Mouse (Mus musculus): ENCODE measurements around the gene Plin3. TPM values are rescaled to one million over a fixed set of nuclear protein-coding genes. Genes with fewer than 3 reads are reported as not detected.

The Plin3 gene
- polyA plus RNA-seq, 1 experiment from 2014 or later: 65.2 TPM

DNA sequence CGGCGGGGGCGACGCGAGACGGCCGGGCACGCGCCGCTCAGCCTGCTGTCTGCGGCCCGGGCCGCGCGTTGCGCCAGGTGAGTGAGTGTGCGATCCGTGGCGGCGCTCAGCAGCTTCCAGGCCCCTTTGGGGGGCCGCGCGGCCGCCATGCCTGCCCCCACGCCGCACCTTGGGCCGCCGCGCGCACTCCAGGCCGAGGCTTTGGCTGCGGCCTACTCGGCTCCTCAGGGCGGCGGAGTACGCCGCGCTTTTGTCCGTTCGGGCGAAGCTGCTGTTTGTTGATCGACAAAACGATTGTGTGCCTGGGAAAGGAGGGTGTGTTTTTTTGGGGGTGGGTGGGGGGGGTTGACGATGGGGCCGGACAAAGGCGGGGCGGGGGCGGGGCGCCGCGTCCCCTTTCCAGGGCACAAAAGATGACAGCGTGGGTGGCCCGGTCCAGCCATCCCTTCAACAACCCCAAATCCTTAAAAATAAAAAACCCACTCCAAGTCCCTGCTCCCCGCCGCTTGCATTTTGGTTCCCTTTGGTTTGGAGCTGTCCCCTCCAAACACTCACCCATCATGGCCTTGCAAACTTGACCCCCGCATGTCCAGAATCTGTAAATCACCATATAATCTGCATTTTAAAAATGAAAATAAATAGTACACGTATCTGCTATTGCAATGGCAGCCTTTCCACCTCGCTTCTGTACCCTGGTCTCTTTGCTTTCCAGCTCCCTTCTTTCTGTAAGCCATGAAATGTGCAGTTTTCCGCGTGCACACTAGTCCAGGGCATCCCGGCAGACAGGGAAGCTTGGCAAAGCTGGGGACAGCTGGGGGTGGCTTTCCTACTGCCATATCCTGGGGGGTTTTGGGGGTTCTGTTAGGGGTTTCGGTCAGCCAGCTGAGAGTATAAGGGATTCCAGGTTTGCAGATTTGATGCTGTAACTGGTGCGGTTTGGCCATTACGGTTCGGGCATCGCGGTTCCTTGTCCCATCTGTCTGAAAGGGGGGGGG is 33.8 kb upstream of the Plin3 start:
- H3K27ac ChIP-seq (ENCODE audit: low read depth, low read length): peak overlapping the region; percentile 85
- H3K4me2 ChIP-seq (replicated peaks; ENCODE audit: low read depth, low read length): peak overlapping the region; percentile 94
- H3K36me3 ChIP-seq (ENCODE audit: control insufficient read depth, insufficient read depth, low read length): peaks cover 18% of the 10 kb centered on the region
- 2% methylated on average over 62 of the region's 67 CpGs for WGBS
- ATAC-seq (ENCODE audit: low FRiP score, low TSS enrichment): peak; percentile 48; the same call in 1 of the 2 replicates
- peak overlapping the region; percentile 95 for H3K9ac ChIP-seq (ENCODE audit: low read depth, low read length)
- H3K27me3 ChIP-seq (ENCODE audit: control insufficient read depth, insufficient read depth, low read length): no peaks in the 10 kb centered on the region
- H3K4me1 ChIP-seq (ENCODE audit: control insufficient read depth, insufficient read depth, low read length): peaks cover 15% of the 10 kb centered on the region
- H3K4me3 ChIP-seq (ENCODE audit: low read length): peak overlapping the region; percentile 89
- no peaks in the 10 kb centered on the region for H3K9me3 ChIP-seq (ENCODE audit: control insufficient read depth, low read length)

GRCm38 (mm10) chr17:56325450-56326152 is 32.9 kb upstream of the Plin3 start, which contains the start of gene Kdm4b:
Kdm4b (plus strand) TSS chr17:56326062.
- Histone ChIP-seq H3K9ac (ENCODE audit: low read depth, low read length) (peak within 1 kb of the TSS; percentile 95), H3K4me3 (ENCODE audit: low read length) (peak within 1 kb of the TSS; percentile 89), H3K9me3 (ENCODE audit: control insufficient read depth, low read length) (no peaks in the 10 kb centered on the region), H3K27ac (ENCODE audit: low read depth, low read length) (peak within 1 kb of the TSS; percentile 85), H3K36me3 (ENCODE audit: control insufficient read depth, insufficient read depth, low read length) (peaks cover 24% of the 10 kb centered on the region), H3K4me2 (replicated peaks; ENCODE audit: low read depth, low read length) (peak within 1 kb of the TSS; percentile 94), H3K27me3 (ENCODE audit: control insufficient read depth, insufficient read depth, low read length) (no peaks in the 10 kb centered on the region), H3K4me1 (ENCODE audit: control insufficient read depth, insufficient read depth, low read length) (peaks cover 15% of the 10 kb centered on the region)
- peak; percentile 99 for ATAC-seq (ENCODE audit: low FRiP score, low TSS enrichment)
- under 1% methylated on average over 49 of the region's 57 CpGs for WGBS

DNA sequence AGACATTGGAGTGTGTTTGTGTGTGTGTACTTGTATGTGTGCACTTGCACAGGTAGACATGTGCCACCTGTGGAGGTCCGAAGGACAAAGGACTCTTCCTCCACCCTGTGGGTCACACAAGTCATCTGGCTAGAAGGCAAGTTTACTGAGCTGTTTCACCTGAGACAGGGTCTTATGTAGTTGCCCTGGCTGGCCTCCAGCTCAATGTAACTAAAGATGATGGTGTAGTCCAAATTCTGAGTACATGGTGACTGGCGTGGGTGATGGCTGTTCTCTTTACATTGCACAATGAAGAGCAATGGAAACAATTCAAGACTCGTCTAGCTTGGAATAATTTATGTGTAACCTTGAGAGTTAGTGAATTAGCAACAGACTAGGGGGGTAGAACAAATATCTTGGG is 31.7 kb upstream of the Plin3 start:
- Histone ChIP-seq H3K4me2 (replicated peaks; ENCODE audit: low read depth, low read length) (no peak overlapping the region), H3K4me3 (ENCODE audit: low read length) (no peak overlapping the region), H3K27ac (ENCODE audit: low read depth, low read length) (no peak overlapping the region), H3K9me3 (ENCODE audit: control insufficient read depth, low read length) (no peaks in the 10 kb centered on the region), H3K9ac (ENCODE audit: low read depth, low read length) (no peak overlapping the region), H3K4me1 (ENCODE audit: control insufficient read depth, insufficient read depth, low read length) (peaks cover 15% of the 10 kb centered on the region), H3K27me3 (ENCODE audit: control insufficient read depth, insufficient read depth, low read length) (no peaks in the 10 kb centered on the region), H3K36me3 (ENCODE audit: control insufficient read depth, insufficient read depth, low read length) (peaks cover 36% of the 10 kb centered on the region)
- 53% methylated on average over 3 of the region's 3 CpGs for WGBS
- no peak for ATAC-seq (ENCODE audit: low FRiP score, low TSS enrichment)

GRCm38 (mm10) chr17:56309191-56309945 is 16.7 kb upstream of the Plin3 start:
- H3K4me1 ChIP-seq (ENCODE audit: control insufficient read depth, insufficient read depth, low read length): peaks cover 27% of the 10 kb centered on the region
- 0 out of 2 replicates have a peak overlapping the region, but pooled peaks have one; percentile 57 for H3K27ac ChIP-seq (ENCODE audit: low read depth, low read length)
- 81% methylated on average over 15 of the region's 15 CpGs for WGBS
- no peak overlapping the region for H3K9ac ChIP-seq (ENCODE audit: low read depth, low read length)
- no peak overlapping the region for H3K4me2 ChIP-seq (replicated peaks; ENCODE audit: low read depth, low read length)
- no peak for ATAC-seq (ENCODE audit: low FRiP score, low TSS enrichment)
- peaks cover 82% of the 10 kb centered on the region for H3K36me3 ChIP-seq (ENCODE audit: control insufficient read depth, insufficient read depth, low read length)
- H3K4me3 ChIP-seq (ENCODE audit: low read length): no peak overlapping the region
- no peaks in the 10 kb centered on the region for H3K9me3 ChIP-seq (ENCODE audit: control insufficient read depth, low read length)
- H3K27me3 ChIP-seq (ENCODE audit: control insufficient read depth, insufficient read depth, low read length): no peaks in the 10 kb centered on the region

DNA sequence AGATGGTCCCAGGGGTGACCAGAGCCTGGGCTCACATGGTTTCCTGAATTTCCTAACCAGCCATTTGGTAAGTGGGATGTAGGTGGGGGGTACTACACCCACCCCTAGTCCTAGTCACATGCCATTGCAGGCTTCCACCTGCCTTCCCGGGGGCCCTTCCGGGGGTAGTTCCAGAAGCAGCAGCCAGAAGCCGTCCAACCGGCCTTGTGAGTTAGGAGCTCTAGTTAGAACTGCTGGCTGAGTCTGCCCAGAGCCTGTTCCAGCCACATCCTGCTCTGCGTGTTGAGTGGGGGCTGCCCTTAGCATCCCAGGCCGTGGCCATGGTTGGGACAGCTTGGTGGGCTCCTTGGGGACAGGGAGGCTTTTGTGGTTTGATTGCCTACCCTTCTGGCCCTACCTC is 15.4 kb upstream of the Plin3 start:
- Histone ChIP-seq H3K4me2 (replicated peaks; ENCODE audit: low read depth, low read length) (no peak overlapping the region; the same call in 1 of the 2 replicates), H3K9me3 (ENCODE audit: control insufficient read depth, low read length) (no peaks in the 10 kb centered on the region), H3K27ac (ENCODE audit: low read depth, low read length) (peak overlapping the region; percentile 57; the same call in 1 of the 2 replicates), H3K27me3 (ENCODE audit: control insufficient read depth, insufficient read depth, low read length) (no peaks in the 10 kb centered on the region), H3K9ac (ENCODE audit: low read depth, low read length) (no peak overlapping the region), H3K4me3 (ENCODE audit: low read length) (no peak overlapping the region), H3K4me1 (ENCODE audit: control insufficient read depth, insufficient read depth, low read length) (peaks cover 27% of the 10 kb centered on the region), H3K36me3 (ENCODE audit: control insufficient read depth, insufficient read depth, low read length) (peaks cover 70% of the 10 kb centered on the region)
- ATAC-seq (ENCODE audit: low FRiP score, low TSS enrichment): no peak
- 57% methylated on average over 6 of the region's 6 CpGs for WGBS

- H3K4me3 ChIP-seq (ENCODE audit: low read length): peak overlapping the region; percentile 74; the same call in 1 of the 2 replicates
- no peak for ATAC-seq (ENCODE audit: low FRiP score, low TSS enrichment)
- H3K9me3 ChIP-seq (ENCODE audit: control insufficient read depth, low read length): no peaks in the 10 kb centered on the region
- H3K27ac ChIP-seq (ENCODE audit: low read depth, low read length): no peak overlapping the region; the same call in 1 of the 2 replicates
- peak overlapping the region; percentile 95 for H3K4me2 ChIP-seq (replicated peaks; ENCODE audit: low read depth, low read length)
- peaks cover 47% of the 10 kb centered on the region for H3K36me3 ChIP-seq (ENCODE audit: control insufficient read depth, insufficient read depth, low read length)
- 46% methylated on average over 8 of the region's 8 CpGs for WGBS
- no peaks in the 10 kb centered on the region for H3K27me3 ChIP-seq (ENCODE audit: control insufficient read depth, insufficient read depth, low read length)
- peak overlapping the region; percentile 83; the same call in 1 of the 2 replicates for H3K9ac ChIP-seq (ENCODE audit: low read depth, low read length)
- H3K4me1 ChIP-seq (ENCODE audit: control insufficient read depth, insufficient read depth, low read length): peaks cover 27% of the 10 kb centered on the region
Measured at GRCm38 (mm10) chr17:56305826-56306225, 13.2 kb upstream of the Plin3 start.

DNA sequence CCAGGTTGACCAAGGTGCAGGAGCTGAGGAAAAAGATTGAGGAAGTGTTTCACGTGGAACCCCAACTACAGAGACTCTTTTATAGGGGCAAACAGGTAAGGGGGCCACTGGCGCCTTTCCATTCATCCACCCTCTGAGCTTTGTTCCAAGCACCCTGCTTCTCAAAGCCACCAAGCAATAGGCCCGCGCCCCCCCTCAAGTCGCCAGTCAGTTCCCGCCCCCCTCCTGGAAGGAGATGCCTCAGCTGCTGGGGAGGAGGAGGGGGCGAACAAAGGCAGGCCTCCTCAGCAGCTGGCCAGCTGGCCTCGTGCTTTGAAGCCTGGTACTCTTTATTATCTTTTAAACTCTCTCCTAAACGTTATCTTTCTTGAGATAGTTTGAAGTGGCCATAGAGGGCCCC is 12.5 kb upstream of the Plin3 start:
- Histone ChIP-seq H3K4me2 (replicated peaks; ENCODE audit: low read depth, low read length) (peak overlapping the region; percentile 95), H3K9ac (ENCODE audit: low read depth, low read length) (peak overlapping the region; percentile 83), H3K36me3 (ENCODE audit: control insufficient read depth, insufficient read depth, low read length) (peaks cover 40% of the 10 kb centered on the region)

DNA sequence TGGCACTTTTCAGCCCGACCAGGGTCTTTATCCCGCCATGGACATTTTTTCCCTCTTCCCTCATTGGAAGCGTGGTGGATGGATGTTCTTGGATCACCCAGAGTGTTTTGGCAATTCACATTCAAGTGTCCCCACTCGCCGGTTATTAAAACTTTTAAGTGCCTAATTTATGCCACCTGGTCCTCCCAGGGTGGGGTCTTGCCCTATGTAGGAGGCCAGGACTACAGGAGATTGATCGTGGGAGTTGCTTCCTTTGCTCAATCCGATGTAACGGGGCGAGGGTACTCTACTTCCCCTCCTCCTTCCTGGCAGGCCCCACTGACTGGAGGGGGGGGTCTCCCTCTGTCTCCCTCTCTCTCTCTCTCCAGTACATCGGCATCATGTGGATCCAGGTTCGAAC is 12.0 kb upstream of the Plin3 start:
- H3K9me3 ChIP-seq (ENCODE audit: control insufficient read depth, low read length): no peaks in the 10 kb centered on the region
- peaks cover 36% of the 10 kb centered on the region for H3K36me3 ChIP-seq (ENCODE audit: control insufficient read depth, insufficient read depth, low read length)
- no peaks in the 10 kb centered on the region for H3K27me3 ChIP-seq (ENCODE audit: control insufficient read depth, insufficient read depth, low read length)
- 3% methylated on average over 11 of the region's 11 CpGs for WGBS
- ATAC-seq (ENCODE audit: low FRiP score, low TSS enrichment): no peak
- H3K4me3 ChIP-seq (ENCODE audit: low read length): peak overlapping the region; percentile 74
- peak overlapping the region; percentile 38 for H3K27ac ChIP-seq (ENCODE audit: low read depth, low read length)
- H3K4me1 ChIP-seq (ENCODE audit: control insufficient read depth, insufficient read depth, low read length): peaks cover 27% of the 10 kb centered on the region
- H3K9ac ChIP-seq (ENCODE audit: low read depth, low read length): peak overlapping the region; percentile 83
- H3K4me2 ChIP-seq (replicated peaks; ENCODE audit: low read depth, low read length): peak overlapping the region; percentile 95

More for the DNA sequence above, 12.5 kb upstream of the Plin3 start:
- ATAC-seq (ENCODE audit: low FRiP score, low TSS enrichment): no peak
- Histone ChIP-seq H3K4me1 (ENCODE audit: control insufficient read depth, insufficient read depth, low read length) (peaks cover 27% of the 10 kb centered on the region), H3K27ac (ENCODE audit: low read depth, low read length) (peak overlapping the region; percentile 38), H3K27me3 (ENCODE audit: control insufficient read depth, insufficient read depth, low read length) (no peaks in the 10 kb centered on the region), H3K9me3 (ENCODE audit: control insufficient read depth, low read length) (no peaks in the 10 kb centered on the region), H3K4me3 (ENCODE audit: low read length) (peak overlapping the region; percentile 74)
- WGBS: 15% methylated on average over 9 of the region's 9 CpGs
